Comparison of ENCODE assay signal across 28 mouse cellular contexts in the genomic region with DNA sequence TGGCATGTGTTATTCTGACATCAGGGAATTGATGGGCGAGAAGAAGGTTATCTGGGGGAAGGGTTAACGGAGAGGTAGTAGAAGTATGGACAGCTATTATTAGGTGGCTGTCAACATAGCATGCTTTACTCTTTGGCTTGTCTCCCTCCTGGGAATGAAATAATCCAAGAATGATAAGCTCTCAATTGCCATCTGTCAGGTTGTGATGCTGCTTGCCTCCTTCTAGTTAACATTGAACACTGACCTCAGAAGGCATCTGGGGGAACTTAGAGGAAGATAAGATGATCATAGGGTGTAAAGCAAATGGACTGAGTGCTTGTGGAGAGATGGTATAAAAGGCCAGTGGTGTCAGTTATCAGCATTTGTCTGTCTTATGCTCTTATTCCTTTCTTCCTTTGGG. TPM values are rescaled to one million over a fixed set of nuclear protein-coding genes. Genes with fewer than 3 reads are reported as not detected.
DNase-seq lines count a peak whose midpoint lies in the region; ATAC-seq and TF ChIP-seq lines count a peak whose summit lies in the region.
"Had no signal": no experiment of that assay in that cellular context is flagged by ENCODE, and none has a peak within 500 bp of the region (broad histone marks: within the 10 kb centered on the region; RNA-seq: fewer than 3 reads in every experiment).

No protein-coding gene starts in this region.

- 38% methylated on average over 2 of the region's 2 CpGs for WGBS in heart, postnatal 0 days
- WGBS in hindbrain, embryonic 16.5 days: 65% methylated on average over 2 of the region's 2 CpGs

- TF ChIP-seq EP300 in heart, postnatal 0 days (IDR thresholded peaks at IDR 0.05; ENCODE audit: low read depth): no peak

- no peak overlapping the region for H3K9ac ChIP-seq in heart, postnatal 0 days (replicated peaks; ENCODE audit: low read depth, low read length)
- H3K9ac ChIP-seq in hindbrain, embryonic 16.5 days (ENCODE audit: low read depth, low read length): no peak overlapping the region
- H3K9ac ChIP-seq: embryonic facial prominence, embryonic 12.5 days; forebrain, postnatal 0 days; hindbrain, embryonic 15.5 days; intestine, embryonic 15.5 days; limb, embryonic 15.5 days; lung, embryonic 15.5 days; neural tube, embryonic 13.5 days; stomach, embryonic 15.5 days had no signal

- H3K9me3 ChIP-seq in heart, postnatal 0 days (replicated peaks; ENCODE audit: control insufficient read depth, low read length): no peaks in the 10 kb centered on the region
- no peaks in the 10 kb centered on the region for H3K9me3 ChIP-seq in hindbrain, embryonic 16.5 days (ENCODE audit: control insufficient read depth, low read length)
- H3K9me3 ChIP-seq: embryonic facial prominence, embryonic 12.5 days; hindbrain, embryonic 15.5 days; intestine, embryonic 15.5 days; limb, embryonic 15.5 days; lung, embryonic 15.5 days; midbrain, embryonic 10.5 days; neural tube, embryonic 13.5 days; stomach, embryonic 15.5 days had no signal

- H3K36me3 ChIP-seq in heart, postnatal 0 days (replicated peaks; ENCODE audit: control insufficient read depth, insufficient read depth, low read length): no peaks in the 10 kb centered on the region
- no peaks in the 10 kb centered on the region for H3K36me3 ChIP-seq in hindbrain, embryonic 16.5 days (ENCODE audit: control insufficient read depth, insufficient read depth, low read length)
- H3K36me3 ChIP-seq: embryonic facial prominence, embryonic 12.5 days; hindbrain, embryonic 15.5 days; intestine, embryonic 15.5 days; limb, embryonic 15.5 days; lung, embryonic 15.5 days; midbrain, embryonic 10.5 days; neural tube, embryonic 13.5 days; stomach, embryonic 15.5 days had no signal

- peak overlapping the region; percentile 25; the same call in 1 of the 2 replicates for H3K27ac ChIP-seq in heart, postnatal 0 days (ENCODE audit: low read depth)
- H3K27ac ChIP-seq in hindbrain, embryonic 16.5 days (ENCODE audit: low read depth, low read length): no peak overlapping the region
- H3K27ac ChIP-seq: embryonic facial prominence, embryonic 12.5 days; hindbrain, embryonic 15.5 days; intestine, embryonic 15.5 days; left cerebral cortex, adult 2 months; limb, embryonic 15.5 days; lung, embryonic 15.5 days; midbrain, embryonic 10.5 days; neural tube, embryonic 13.5 days; stomach, embryonic 15.5 days had no signal

- DNase-seq in cerebellum, adult 9-10 months: peak; percentile 33
- no peak for DNase-seq in cerebellum, postnatal 25 days
- peak; percentile 50 for DNase-seq in heart, postnatal 0 days (ENCODE audit: low spot score)
- DNase-seq in heart, adult 18-20 months: no peak
- DNase-seq in MEL-GATA-1-ER (ENCODE audit: extremely low read depth, low read depth): peak; percentile 56
- DNase-seq: adrenal gland, adult 2 months; forebrain, postnatal 0 days; gastrocnemius, postnatal 25 days; heart, postnatal 36 days; kidney, adult 8-10 months; kidney, postnatal 10 days; lung, postnatal 4 days; right cerebral cortex, adult 18-20 months; right cerebral cortex, postnatal 4 days; thymus, postnatal 25 days had no signal

- H3K4me2 ChIP-seq in heart, postnatal 0 days (ENCODE audit: low read depth, low read length): no peak overlapping the region
- no peak overlapping the region for H3K4me2 ChIP-seq in hindbrain, embryonic 16.5 days (ENCODE audit: low read length)
- H3K4me2 ChIP-seq: embryonic facial prominence, embryonic 12.5 days; hindbrain, embryonic 15.5 days; intestine, embryonic 15.5 days; limb, embryonic 15.5 days; lung, embryonic 15.5 days; neural tube, embryonic 13.5 days; stomach, embryonic 15.5 days had no signal

- peak; percentile 41; the same call in 1 of the 2 replicates for ATAC-seq in heart, postnatal 0 days (ENCODE audit: insufficient read depth, low read depth)
- peak; percentile 70 for ATAC-seq in megakaryocyte progenitor cell, adult 5-6 weeks (replicated peaks; ENCODE audit: poor library complexity)
- ATAC-seq in hindbrain, embryonic 16.5 days: no peak
- ATAC-seq: forebrain, postnatal 0 days; intestine, embryonic 15.5 days; midbrain, embryonic 16.5 days had no signal

- H3K4me1 ChIP-seq in heart, postnatal 0 days (ENCODE audit: control insufficient read depth, insufficient read depth): no peaks in the 10 kb centered on the region
- H3K4me1 ChIP-seq in hindbrain, embryonic 16.5 days (ENCODE audit: control insufficient read depth, insufficient read depth, low read depth, low read length): no peaks in the 10 kb centered on the region; the same call in 1 of the 2 replicates
- H3K4me1 ChIP-seq: embryonic facial prominence, embryonic 12.5 days; intestine, embryonic 15.5 days; limb, embryonic 15.5 days; lung, embryonic 15.5 days; midbrain, embryonic 10.5 days; stomach, embryonic 15.5 days had no signal

- no peak overlapping the region for H3K4me3 ChIP-seq in heart, postnatal 0 days (ENCODE audit: low read depth, low read length)
- H3K4me3 ChIP-seq in hindbrain, embryonic 16.5 days (ENCODE audit: low read length): no peak overlapping the region
- H3K4me3 ChIP-seq: embryonic facial prominence, embryonic 12.5 days; hindbrain, embryonic 15.5 days; intestine, embryonic 15.5 days; left cerebral cortex, adult 2 months; limb, embryonic 15.5 days; lung, embryonic 15.5 days; midbrain, embryonic 10.5 days; myocyte; neural tube, embryonic 13.5 days; stomach, embryonic 15.5 days had no signal

- H3K27me3 ChIP-seq in heart, postnatal 0 days (ENCODE audit: control insufficient read depth, insufficient read depth, low read length): no peaks in the 10 kb centered on the region
- no peaks in the 10 kb centered on the region for H3K27me3 ChIP-seq in hindbrain, embryonic 16.5 days (replicated peaks; ENCODE audit: control insufficient read depth, insufficient read depth, low read length)
- H3K27me3 ChIP-seq: intestine, embryonic 15.5 days; limb, embryonic 15.5 days; lung, embryonic 15.5 days had no signal

- no peak for TF ChIP-seq CTCF in heart, postnatal 0 days (IDR thresholded peaks at IDR 0.05; ENCODE audit: low read depth)

RNA-seq across cellular contexts. Expression of a gene that starts 44.4 kb away (rescaled TPM):
- 127 and 144 TPM in 2 replicates for total RNA-seq in heart, postnatal 0 days (2014; rRNA removed; ENCODE audit: low replicate concordance)
- 48.2 and 57.0 TPM in 2 replicates for polyA plus RNA-seq in heart, postnatal 0 days (2015; fragmentation: Nextera tagmentation; extraction: Ambion mirVana)
- total RNA-seq in heart, adult 18-20 months (2021): 10 to 100 TPM; 21.0 to 23.8 TPM
- 27.4 and 33.6 TPM in 2 replicates for total RNA-seq in megakaryocyte progenitor cell, adult 5-6 weeks (2015)
- 46.5 and 48.3 TPM in 2 replicates for total RNA-seq in megakaryocyte progenitor cell, adult 5-6 weeks (2017)
- 23.5 and 26.5 TPM in 2 replicates for polyA plus RNA-seq in hindbrain, embryonic 16.5 days (2015; fragmentation: Nextera tagmentation; extraction: Ambion mirVana)

Comparison
In these comparisons a context has a peak if more than half of its experiments do, and no peak if none do; other contexts are left out.
1. DNase-seq: peak in cerebellum, adult 9-10 months (single experiment), heart, postnatal 0 days (single experiment) and MEL-GATA-1-ER (single experiment); none in cerebellum, postnatal 25 days (0 of 2) and heart, adult 18-20 months (0 of 2).